Mouse (Mus musculus): ENCODE data around the gene Optc. TPM values are rescaled to one million over a fixed set of nuclear protein-coding genes. Genes with fewer than 3 reads are reported as not detected.

Optc gene
- total RNA-seq, 2 experiments from 2014 or later: 0.81 to 1.2 TPM

- DNase-seq (ENCODE audit: extremely low spot score in 1 of 2, low spot score in 2 of 2): peak; percentile 52 to 65
Observed at GRCm38 (mm10) chr1:133855274-133856017, 52.4 kb downstream of the Optc start.

GRCm38 (mm10) chr1:133854421-133855273 lies 53.2 kb downstream of the Optc start:
- H3K27ac ChIP-seq: peak overlapping the region; percentile 90
- peak overlapping the region; percentile 34; the same call in 1 of the 2 replicates for H3K4me3 ChIP-seq
- peak; percentile 26 to 50 for DNase-seq (ENCODE audit: extremely low spot score in 1 of 2, low spot score in 2 of 2)
- intact Hi-C loops (cut with DNase I): loop anchor here (2.0 kb wide), 2 partner anchors 30 to 54 kb away; no protein-coding TSS in a partner anchor
- no peak for TF ChIP-seq CTCF (IDR thresholded peaks at IDR 0.05)

More at GRCm38 (mm10) chr1:133855274-133856017, 52.4 kb downstream of the Optc start:
- Histone ChIP-seq H3K27ac (peak overlapping the region; percentile 90), H3K4me3 (peak overlapping the region; percentile 34; the same call in 1 of the 2 replicates)
- intact Hi-C loops (cut with DNase I): loop anchor here (2.0 kb wide), 2 partner anchors 29 to 53 kb away; no protein-coding TSS in a partner anchor
- TF ChIP-seq CTCF (IDR thresholded peaks at IDR 0.05): no peak

Other genes with a start within 250 kb of the Optc start
- 1 to 10 TPM; 6.3 to 7.1 TPM for gene Zbed6, start 247.1 kb downstream of the Optc start, total RNA-seq (2021)
- 10 to 100 TPM; 30.9 to 33.7 TPM for gene Gm38394, start 246.7 kb downstream of the Optc start, total RNA-seq (2021)
- under 1 TPM in 1 of 2 experiments, not detected in 1; 0.65 TPM for gene Lax1, start 217.9 kb downstream of the Optc start, total RNA-seq (2021)
- gene Atp2b4, start 107.0 kb downstream of the Optc start, total RNA-seq (2021): 100 to 1,000 TPM; 245 to 247 TPM
- gene Prelp, start 13.4 kb upstream of the Optc start, total RNA-seq (2021): 10 to 100 TPM; 10.8 to 11.6 TPM
- 10 to 100 TPM; 15.8 to 23.8 TPM for gene Fmod, start 129.3 kb upstream of the Optc start, total RNA-seq (2021)
- 10 to 100 TPM; 26.2 to 28.3 TPM for gene Btg2, start 171.1 kb upstream of the Optc start, total RNA-seq (2021)
- gene Chit1, start 203.2 kb upstream of the Optc start, total RNA-seq (2021): not detected

Measured in left cerebral cortex, adult 2 months (tissue).